Mouse (Mus musculus): ENCODE results near the gene Prkd2. TPM values are rescaled to one million over a fixed set of nuclear protein-coding genes. Genes with fewer than 3 reads are reported as not detected.

The Prkd2 gene
- polyA plus RNA-seq, 1 experiment = 4.7 TPM

GRCm38 (mm10) chr7:16844696-16845071 is 2.0 kb downstream of the Prkd2 start:
- TF ChIP-seq SRF (IDR thresholded peaks at IDR 0.05; ENCODE audit: control insufficient read depth, insufficient read length, low read depth) (no peak), TCF3 (IDR thresholded peaks at IDR 0.05; ENCODE audit: insufficient read length, low read depth) (no peak), MAX (IDR thresholded peaks at IDR 0.05; ENCODE audit: low read depth) (no peak), CEBPB (IDR thresholded peaks at IDR 0.05; ENCODE audit: insufficient read depth, poor library complexity, severe bottlenecking) (no peak), USF1 (IDR thresholded peaks at IDR 0.05; ENCODE audit: low read depth) (no peak), MYOG (IDR thresholded peaks at IDR 0.05; ENCODE audit: control insufficient read depth in 1 of 3, insufficient read depth in 1 of 3, insufficient read length in 2 of 3, low read depth in 2 of 3) (no peak), E2F4 (IDR thresholded peaks at IDR 0.05; ENCODE audit: insufficient read depth) (no peak), REST (IDR thresholded peaks at IDR 0.05; ENCODE audit: insufficient read depth, insufficient read length) (no peak), MYOD1 (IDR thresholded peaks at IDR 0.05; ENCODE audit: control insufficient read depth in 1 of 3, insufficient read length in 2 of 3, low read depth in 2 of 3) (no peak), POLR2A (IDR thresholded peaks at IDR 0.05; ENCODE audit: insufficient read length, low read depth) (no peak), TCF12 (IDR thresholded peaks at IDR 0.05; ENCODE audit: insufficient read depth, poor library complexity, severe bottlenecking) (no peak), POLR2AphosphoS2 (IDR thresholded peaks at IDR 0.05; ENCODE audit: insufficient read length, low read depth) (no peak)
- Histone ChIP-seq H3K4me2 (ENCODE audit: low read depth) (peak overlapping the region; percentile 98), H3K27me3 (ENCODE audit: control insufficient read depth, insufficient read depth, insufficient read length) (no peaks in the 10 kb centered on the region), H3K4me3 (peak overlapping the region; percentile 73), H3ac (ENCODE audit: control insufficient read depth, insufficient read length) (no peak overlapping the region), H3K79me2 (ENCODE audit: control insufficient read depth, insufficient read depth) (no peaks in the 10 kb centered on the region), H3K36me3 (ENCODE audit: control insufficient read depth, insufficient read depth) (no peaks in the 10 kb centered on the region)

DNA sequence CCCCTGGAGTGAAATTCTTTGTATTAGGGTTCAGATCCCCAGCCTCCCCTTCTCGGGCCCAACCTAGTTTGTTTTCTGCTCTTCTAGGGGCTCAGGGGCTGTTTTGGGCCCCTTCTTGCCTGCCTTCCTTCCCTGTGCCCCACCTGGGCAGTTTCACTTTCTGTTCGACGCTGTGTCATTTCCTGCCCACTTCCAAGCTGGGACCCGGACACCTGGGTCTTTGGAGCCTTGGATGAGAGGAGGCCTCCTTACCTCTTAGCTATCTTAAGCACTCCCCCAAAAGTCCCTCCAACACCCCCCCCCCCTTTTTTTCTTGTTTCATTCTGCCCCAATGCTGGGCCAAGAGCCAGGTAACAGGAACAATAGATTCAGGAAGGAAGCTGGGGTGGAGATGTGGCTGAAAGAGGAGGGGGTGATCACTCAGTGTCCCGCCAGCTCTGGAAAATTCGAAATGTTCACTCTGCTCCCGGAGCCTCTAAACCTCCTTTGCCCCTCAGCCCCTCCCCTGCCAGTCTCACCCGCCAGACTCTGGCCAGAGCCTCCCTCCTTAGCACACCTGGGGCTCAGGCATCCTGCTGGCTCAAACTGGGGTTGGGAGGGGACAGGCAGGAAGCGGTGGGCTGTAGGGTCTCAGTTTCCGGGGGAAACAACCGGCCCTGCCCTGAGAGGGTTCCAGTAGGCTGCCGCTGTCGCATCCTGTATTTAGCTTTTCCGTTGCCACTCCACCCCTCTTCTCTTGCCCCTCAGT is 2.5 kb downstream of the Prkd2 start:
- H3K36me3 ChIP-seq (ENCODE audit: control insufficient read depth, insufficient read depth) = no peaks in the 10 kb centered on the region
- no peak overlapping the region for H3ac ChIP-seq (ENCODE audit: control insufficient read depth, insufficient read length)
- TF ChIP-seq POLR2A (IDR thresholded peaks at IDR 0.05; ENCODE audit: insufficient read length, low read depth) = no peak
- TF ChIP-seq POLR2AphosphoS2 (IDR thresholded peaks at IDR 0.05; ENCODE audit: insufficient read length, low read depth) = no peak
- no peak for TF ChIP-seq MYOD1 (IDR thresholded peaks at IDR 0.05; ENCODE audit: control insufficient read depth in 1 of 3, insufficient read length in 2 of 3, low read depth in 2 of 3)
- TF ChIP-seq REST (IDR thresholded peaks at IDR 0.05; ENCODE audit: insufficient read depth, insufficient read length) = no peak
- no peak for TF ChIP-seq CEBPB (IDR thresholded peaks at IDR 0.05; ENCODE audit: insufficient read depth, poor library complexity, severe bottlenecking)
- H3K79me2 ChIP-seq (ENCODE audit: control insufficient read depth, insufficient read depth) = no peaks in the 10 kb centered on the region
- no peak overlapping the region for H3K4me3 ChIP-seq
- peak overlapping the region; percentile 98 for H3K4me2 ChIP-seq (ENCODE audit: low read depth)
- H3K27me3 ChIP-seq (ENCODE audit: control insufficient read depth, insufficient read depth, insufficient read length) = no peaks in the 10 kb centered on the region

DNA sequence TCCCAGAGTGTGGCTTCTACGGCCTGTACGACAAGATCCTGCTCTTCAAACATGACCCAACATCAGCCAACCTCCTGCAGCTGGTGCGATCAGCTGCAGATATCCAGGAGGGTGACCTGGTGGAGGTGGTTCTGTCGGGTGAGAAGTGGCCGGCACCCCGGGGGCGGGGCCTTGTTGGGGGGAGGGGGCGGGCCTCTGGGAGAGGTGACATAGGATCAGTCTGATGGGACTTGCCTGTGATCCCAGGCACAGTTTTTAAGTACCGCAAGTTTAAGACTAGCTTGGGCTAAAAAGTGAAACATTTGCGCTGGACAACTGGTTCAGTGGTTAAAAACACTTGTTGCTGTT is 3.1 kb downstream of the Prkd2 start:
- Histone ChIP-seq H3K4me3 (no peak overlapping the region), H3K36me3 (ENCODE audit: control insufficient read depth, insufficient read depth) (no peaks in the 10 kb centered on the region)

GRCm38 (mm10) chr7:16846775-16847174 is 4.1 kb downstream of the Prkd2 start:
- Histone ChIP-seq H3K4me2 (ENCODE audit: low read depth) (no peak overlapping the region), H3K79me2 (ENCODE audit: control insufficient read depth, insufficient read depth) (no peaks in the 10 kb centered on the region), H3ac (ENCODE audit: control insufficient read depth, insufficient read length) (no peak overlapping the region), H3K36me3 (ENCODE audit: control insufficient read depth, insufficient read depth) (no peaks in the 10 kb centered on the region), H3K27me3 (ENCODE audit: control insufficient read depth, insufficient read depth, insufficient read length) (no peaks in the 10 kb centered on the region), H3K4me3 (no peak overlapping the region)
- no peak for TF ChIP-seq SRF (IDR thresholded peaks at IDR 0.05; ENCODE audit: control insufficient read depth, insufficient read length, low read depth)
- no peak for TF ChIP-seq REST (IDR thresholded peaks at IDR 0.05; ENCODE audit: insufficient read depth, insufficient read length)
- no peak for TF ChIP-seq TCF12 (IDR thresholded peaks at IDR 0.05; ENCODE audit: insufficient read depth, poor library complexity, severe bottlenecking)
- no peak for TF ChIP-seq CEBPB (IDR thresholded peaks at IDR 0.05; ENCODE audit: insufficient read depth, poor library complexity, severe bottlenecking)
- TF ChIP-seq MYOG (IDR thresholded peaks at IDR 0.05; ENCODE audit: control insufficient read depth in 1 of 3, insufficient read depth in 1 of 3, insufficient read length in 2 of 3, low read depth in 2 of 3) = no peak
- no peak for TF ChIP-seq TCF3 (IDR thresholded peaks at IDR 0.05; ENCODE audit: insufficient read length, low read depth)
- TF ChIP-seq MAX (IDR thresholded peaks at IDR 0.05; ENCODE audit: low read depth) = no peak
- no peak for TF ChIP-seq E2F4 (IDR thresholded peaks at IDR 0.05; ENCODE audit: insufficient read depth)
- no peak for TF ChIP-seq POLR2AphosphoS2 (IDR thresholded peaks at IDR 0.05; ENCODE audit: insufficient read length, low read depth)
- no peak for TF ChIP-seq MYOD1 (IDR thresholded peaks at IDR 0.05; ENCODE audit: control insufficient read depth in 1 of 3, insufficient read length in 2 of 3, low read depth in 2 of 3)
- TF ChIP-seq USF1 (IDR thresholded peaks at IDR 0.05; ENCODE audit: low read depth) = no peak
- TF ChIP-seq POLR2A (IDR thresholded peaks at IDR 0.05; ENCODE audit: insufficient read length, low read depth) = no peak

More for the DNA sequence above, 3.1 kb downstream of the Prkd2 start:
- no peaks in the 10 kb centered on the region for H3K79me2 ChIP-seq (ENCODE audit: control insufficient read depth, insufficient read depth)
- no peaks in the 10 kb centered on the region for H3K27me3 ChIP-seq (ENCODE audit: control insufficient read depth, insufficient read depth, insufficient read length)
- no peak overlapping the region for H3ac ChIP-seq (ENCODE audit: control insufficient read depth, insufficient read length)
- H3K4me2 ChIP-seq (ENCODE audit: low read depth) = no peak overlapping the region
- no peak for TF ChIP-seq SRF (IDR thresholded peaks at IDR 0.05; ENCODE audit: control insufficient read depth, insufficient read length, low read depth)
- TF ChIP-seq USF1 (IDR thresholded peaks at IDR 0.05; ENCODE audit: low read depth) = no peak
- no peak for TF ChIP-seq POLR2A (IDR thresholded peaks at IDR 0.05; ENCODE audit: insufficient read length, low read depth)
- TF ChIP-seq REST (IDR thresholded peaks at IDR 0.05; ENCODE audit: insufficient read depth, insufficient read length) = no peak
- no peak for TF ChIP-seq TCF3 (IDR thresholded peaks at IDR 0.05; ENCODE audit: insufficient read length, low read depth)
- no peak for TF ChIP-seq POLR2AphosphoS2 (IDR thresholded peaks at IDR 0.05; ENCODE audit: insufficient read length, low read depth)

GRCm38 (mm10) chr7:16847507-16847906 is 4.8 kb downstream of the Prkd2 start:
- Histone ChIP-seq H3K36me3 (ENCODE audit: control insufficient read depth, insufficient read depth) (no peaks in the 10 kb centered on the region), H3K27me3 (ENCODE audit: control insufficient read depth, insufficient read depth, insufficient read length) (no peaks in the 10 kb centered on the region), H3K4me3 (no peak overlapping the region), H3ac (ENCODE audit: control insufficient read depth, insufficient read length) (no peak overlapping the region), H3K4me2 (ENCODE audit: low read depth) (no peak overlapping the region), H3K79me2 (ENCODE audit: control insufficient read depth, insufficient read depth) (no peaks in the 10 kb centered on the region)
- TF ChIP-seq TCF12 (IDR thresholded peaks at IDR 0.05; ENCODE audit: insufficient read depth, poor library complexity, severe bottlenecking) (no peak), USF1 (IDR thresholded peaks at IDR 0.05; ENCODE audit: low read depth) (no peak), MYOD1 (IDR thresholded peaks at IDR 0.05; ENCODE audit: control insufficient read depth in 1 of 3, insufficient read length in 2 of 3, low read depth in 2 of 3) (no peak), REST (IDR thresholded peaks at IDR 0.05; ENCODE audit: insufficient read depth, insufficient read length) (no peak), MAX (IDR thresholded peaks at IDR 0.05; ENCODE audit: low read depth) (no peak), TCF3 (IDR thresholded peaks at IDR 0.05; ENCODE audit: insufficient read length, low read depth) (no peak)
